Mouse (Mus musculus) adipocyte (in vitro differentiated cells): Measurements from ENCODE around the gene Olfr457.
A peak's percentile ranks its signal among the peaks of the same experiment; 100 is the strongest.
"Not testable (repeated sequence)": the region's sequence is repeated elsewhere in the genome, so short reads cannot be mapped to it uniquely, and the experiment has no call there.

Experiments
- DNase-seq: peaks from one replicate; pipeline ENCODE4 v3.0.0-alpha.2; 2016; ENCODE audit warnings: low spot score

Olfr457 gene

GRCm38 (mm10) chr6:42476235-42476634, at the start of gene Olfr457:
Gene Olfr457, minus strand, starts transcription at chr6:42476335.
- DNase-seq = no peak

- no peak for DNase-seq
Observed at GRCm38 (mm10) chr6:42513461-42513860, 37.3 kb upstream of the Olfr457 start.

GRCm38 (mm10) chr6:42509311-42509710, 33.2 kb upstream of the Olfr457 start:
- DNase-seq = no peak

GRCm38 (mm10) chr6:42503478-42503877, 27.3 kb upstream of the Olfr457 start:
- DNase-seq = no peak

- no peak for DNase-seq
Observed at GRCm38 (mm10) chr6:42489731-42490130, 13.6 kb upstream of the Olfr457 start.

GRCm38 (mm10) chr6:42487114-42487513, 11.0 kb upstream of the Olfr457 start, which contains the start of gene Olfr456:
Gene Olfr456, minus strand, starts transcription at chr6:42487214.
- no peak for DNase-seq

- peak; percentile 12 for DNase-seq
Observed at GRCm38 (mm10) chr6:42484633-42485032, 8.5 kb upstream of the Olfr457 start.

- not testable (repeated sequence) for DNase-seq
Observed at GRCm38 (mm10) chr6:42471298-42471697, 4.8 kb downstream of the Olfr457 start.

GRCm38 (mm10) chr6:42470542-42470941, 5.6 kb downstream of the Olfr457 start:
- no peak for DNase-seq

GRCm38 (mm10) chr6:42465096-42465495, 11.0 kb downstream of the Olfr457 start, which contains the start of gene Olfr458:
Gene Olfr458, minus strand, starts transcription at chr6:42465196.
- no peak for DNase-seq

- no peak for DNase-seq
Observed at GRCm38 (mm10) chr6:42447381-42447780, 28.8 kb downstream of the Olfr457 start.

- DNase-seq = no peak
Observed at GRCm38 (mm10) chr6:42444491-42444890, 31.6 kb downstream of the Olfr457 start.

- DNase-seq = no peak
Observed at GRCm38 (mm10) chr6:42441395-42441794, 34.7 kb downstream of the Olfr457 start.

GRCm38 (mm10) chr6:42435490-42435889, 40.6 kb downstream of the Olfr457 start:
- DNase-seq = no peak

- DNase-seq = no peak
Observed at GRCm38 (mm10) chr6:42434446-42434845, 41.7 kb downstream of the Olfr457 start, which contains the start of gene Tas2r126. Gene Tas2r126, plus strand, starts transcription at chr6:42434535.

- peak; percentile 77 for DNase-seq
Observed at GRCm38 (mm10) chr6:42433554-42433953, 42.6 kb downstream of the Olfr457 start.

- no peak for DNase-seq
Observed at GRCm38 (mm10) chr6:42426337-42426736, 49.8 kb downstream of the Olfr457 start.

- DNase-seq = no peak
Observed at GRCm38 (mm10) chr6:42424472-42424871, 51.7 kb downstream of the Olfr457 start.

GRCm38 (mm10) chr6:42421439-42421838, 54.7 kb downstream of the Olfr457 start:
- peak; percentile 29 for DNase-seq

- DNase-seq = peak; percentile 36
Observed at GRCm38 (mm10) chr6:42419443-42419842, 56.7 kb downstream of the Olfr457 start.
